Mouse (Mus musculus) heart, embryonic 16.5 days (tissue): ENCODE data around the gene Ly6g5c. TPM values are rescaled to one million over a fixed set of nuclear protein-coding genes. Genes with fewer than 3 reads are reported as not detected.

Experiments
- ATAC-seq: fragments of 200-750 bp; cut with Nextera tagmentation; replicated peaks from 2 replicates; pipeline ENCODE4 v1.8.0; 2017; ENCODE audit warnings: moderate number of reproducible peaks; ENCODE audit not compliant: insufficient read depth, low FRiP score; ENCODE audit errors: extremely low read depth
- H3K27ac ChIP-seq: fragments of 300-500 bp; sonication (generic); 2 replicates; pipeline ENCODE4 v1.5.1; 2014; ENCODE audit warnings: mild to moderate bottlenecking, low read length, control low read depth, moderate library complexity
- H3K27me3 ChIP-seq: fragments of 300-500 bp; sonication (generic); 2 replicates; pipeline ENCODE4 v1.6.1; 2014; ENCODE audit warnings: low read length, mixed read lengths; ENCODE audit not compliant: control insufficient read depth, insufficient read depth
- H3K36me3 ChIP-seq: fragments of 300-500 bp; sonication (generic); 2 replicates; pipeline ENCODE4 v1.6.1; 2014; ENCODE audit not compliant: control insufficient read depth, insufficient read depth
- H3K4me1 ChIP-seq: fragments of 300-500 bp; sonication (generic); 2 replicates; pipeline ENCODE4 v1.6.1; 2014; ENCODE audit warnings: low read length, mixed read lengths; ENCODE audit not compliant: control insufficient read depth, insufficient read depth
- H3K4me2 ChIP-seq: fragments of 300-500 bp; sonication (generic); 2 replicates; pipeline ENCODE4 v1.6.1; 2014; ENCODE audit warnings: low read depth, mild to moderate bottlenecking, control low read depth, low read length
- H3K4me3 ChIP-seq: fragments of 300-500 bp; sonication (generic); 2 replicates; pipeline ENCODE4 v1.5.1; 2014; ENCODE audit warnings: mild to moderate bottlenecking, control low read depth, low read length
- H3K9ac ChIP-seq: fragments of 300-500 bp; sonication (generic); 2 replicates; pipeline ENCODE4 v1.6.1; 2014; ENCODE audit warnings: low read length, control low read depth
- H3K9me3 ChIP-seq: fragments of 300-500 bp; sonication (generic); replicated peaks from 2 replicates; pipeline ENCODE4 v1.6.1; 2016; ENCODE audit warnings: low read length; ENCODE audit not compliant: control insufficient read depth
- WGBS: fragments of 180-500 bp; shearing (Covaris S2); extraction: QIAGEN DNeasy Blood & Tissue Kit; methylation state at CpG from one replicate; pipeline ENCODE4 v1.1.7; 2014; 5-methylcytosine and 5-hydroxymethylcytosine counted together
- polyA plus RNA-seq: library from polyadenylated mRNA; unstranded; fragments of >200 nt; fragmentation: Nextera tagmentation; extraction: Ambion mirVana; gene quantifications from 2 replicates; pipeline ENCODE4 v1.2.1, GENCODE M21; 2015

Gene Ly6g5c
- polyA plus RNA-seq, 1 experiment from 2014 or later = 0.72 TPM

GRCm38 (mm10) chr17:35128996-35129395, 20.9 kb downstream of the Ly6g5c start:
- Histone ChIP-seq H3K36me3 (no peaks in the 10 kb centered on the region), H3K27ac (no peak overlapping the region), H3K9ac (no peak overlapping the region), H3K27me3 (no peaks in the 10 kb centered on the region), H3K4me3 (no peak overlapping the region), H3K9me3 (no peaks in the 10 kb centered on the region), H3K4me2 (no peak overlapping the region), H3K4me1 (peaks cover 17% of the 10 kb centered on the region)
- no peak for ATAC-seq
- 60% methylated on average over 11 of the region's 11 CpGs for WGBS

DNA sequence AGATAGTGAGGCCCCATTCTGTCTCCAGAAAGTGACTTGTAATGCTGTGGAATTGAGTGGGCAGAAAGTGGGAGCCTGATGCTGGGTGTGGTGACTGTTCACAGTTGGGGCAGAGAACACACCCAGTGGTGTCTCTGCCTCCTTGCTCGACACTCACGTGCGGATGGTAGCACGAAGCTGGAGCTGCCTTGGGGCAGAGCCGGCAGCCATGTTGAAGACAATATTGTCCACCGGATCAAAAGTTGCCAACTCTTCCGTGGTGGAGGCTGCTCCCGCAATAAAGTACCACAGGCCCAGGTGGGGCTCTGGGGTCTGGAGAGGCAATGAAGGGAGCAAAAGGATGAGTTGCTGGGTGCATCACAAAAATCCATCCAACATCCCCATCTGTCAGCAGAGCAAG, 23.0 kb downstream of the Ly6g5c start:
- ATAC-seq = no peak
- Histone ChIP-seq H3K4me2 (no peak overlapping the region), H3K4me3 (no peak overlapping the region)

DNA sequence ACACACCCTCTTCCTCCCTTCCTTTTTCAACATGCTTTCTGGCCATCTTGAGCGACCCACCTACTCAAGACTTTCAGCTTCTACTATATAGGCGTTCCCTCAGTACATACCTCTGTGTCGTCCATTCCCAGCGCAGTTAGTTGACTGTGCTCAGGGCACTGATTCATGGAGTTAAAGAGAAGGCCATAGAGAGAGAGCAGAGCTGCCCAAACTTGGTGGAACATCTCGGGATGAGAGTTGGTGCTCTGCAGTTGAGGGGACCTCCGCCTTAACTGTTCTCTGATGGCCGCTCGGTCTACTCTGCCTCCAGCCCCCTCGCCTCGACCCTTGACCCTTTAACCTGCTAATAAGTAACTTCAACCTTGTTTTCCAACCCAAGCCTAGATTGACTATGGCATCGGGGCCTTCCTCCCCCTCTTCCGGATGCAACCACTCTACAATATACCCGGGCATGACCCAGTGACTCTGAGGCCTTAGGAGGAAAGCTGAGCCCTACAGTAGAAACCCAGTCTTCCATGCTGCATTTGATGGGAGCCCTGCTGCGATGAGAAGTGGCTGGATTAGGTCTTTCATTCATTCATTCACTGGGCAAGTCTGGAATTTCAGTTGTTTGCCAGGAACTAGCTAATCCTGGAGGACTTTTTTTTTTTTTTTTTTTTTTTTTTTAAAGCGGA, 23.6 kb downstream of the Ly6g5c start, which contains the start of gene Apom:
Gene Apom (minus strand): TSS at position 551 of the 674 bp plus-strand sequence.
- Histone ChIP-seq H3K4me3 (no peak within 1 kb of the TSS), H3K4me1 (peaks cover 18% of the 10 kb centered on the region), H3K4me2 (no peak within 1 kb of the TSS), H3K36me3 (no peaks in the 10 kb centered on the region), H3K27me3 (no peaks in the 10 kb centered on the region), H3K27ac (no peak within 1 kb of the TSS), H3K9ac (no peak within 1 kb of the TSS), H3K9me3 (no peaks in the 10 kb centered on the region)
- ATAC-seq = no peak
- WGBS = 82% methylated on average over 15 of the region's 15 CpGs

More for the DNA sequence above, 23.0 kb downstream of the Ly6g5c start:
- H3K9me3 ChIP-seq = no peaks in the 10 kb centered on the region
- H3K27ac ChIP-seq = no peak overlapping the region
- peaks cover 12% of the 10 kb centered on the region for H3K4me1 ChIP-seq
- H3K9ac ChIP-seq = no peak overlapping the region
- no peaks in the 10 kb centered on the region for H3K36me3 ChIP-seq
- 87% methylated on average over 8 of the region's 8 CpGs for WGBS
- H3K27me3 ChIP-seq = no peaks in the 10 kb centered on the region

DNA sequence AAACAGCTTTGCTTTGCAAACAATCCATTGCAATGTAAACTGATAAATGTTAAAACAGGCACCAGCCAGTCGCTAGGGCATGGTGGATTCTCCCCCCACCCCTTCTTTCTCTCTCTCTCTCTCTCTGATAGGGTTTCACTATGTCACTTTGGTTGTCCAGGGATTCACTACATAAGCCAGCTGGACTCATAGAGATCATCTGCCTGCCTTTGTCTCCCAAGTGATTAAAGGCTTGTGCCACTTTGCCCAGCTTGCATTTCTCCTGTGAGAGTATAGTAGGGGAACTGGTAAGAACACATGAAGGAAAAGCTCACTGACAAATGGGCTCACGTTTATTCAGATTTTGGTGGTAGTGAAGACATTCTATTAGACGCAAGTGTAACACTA, 24.1 kb downstream of the Ly6g5c start:
- H3K36me3 ChIP-seq = no peaks in the 10 kb centered on the region
- ATAC-seq = no peak
- H3K9ac ChIP-seq = no peak overlapping the region
- H3K4me2 ChIP-seq = no peak overlapping the region
- H3K9me3 ChIP-seq = no peaks in the 10 kb centered on the region
- WGBS = 74% methylated on average over 3 of the region's 3 CpGs
- H3K4me1 ChIP-seq = peaks cover 19% of the 10 kb centered on the region
- no peak overlapping the region for H3K4me3 ChIP-seq
- no peak overlapping the region for H3K27ac ChIP-seq
- H3K27me3 ChIP-seq = no peaks in the 10 kb centered on the region

- peaks cover 16% of the 10 kb centered on the region for H3K4me1 ChIP-seq
- H3K4me2 ChIP-seq = no peak overlapping the region
- no peaks in the 10 kb centered on the region for H3K9me3 ChIP-seq
- no peak for ATAC-seq
- 96% methylated on average over 7 of the region's 7 CpGs for WGBS
- H3K36me3 ChIP-seq = peaks cover under 1% of the 10 kb centered on the region
- H3K27ac ChIP-seq = no peak overlapping the region
- H3K9ac ChIP-seq = no peak overlapping the region
- no peaks in the 10 kb centered on the region for H3K27me3 ChIP-seq
- H3K4me3 ChIP-seq = no peak overlapping the region
Measured at GRCm38 (mm10) chr17:35133517-35133916, 25.4 kb downstream of the Ly6g5c start.

GRCm38 (mm10) chr17:35134801-35135590, 26.9 kb downstream of the Ly6g5c start, which contains the start of gene Bag6:
Gene Bag6 (plus strand): TSS chr17:35135178.
- H3K4me1 ChIP-seq = peaks cover 16% of the 10 kb centered on the region
- H3K9ac ChIP-seq = peak within 1 kb of the TSS; percentile 90
- peaks cover 12% of the 10 kb centered on the region for H3K36me3 ChIP-seq
- peak within 1 kb of the TSS; percentile 86 for H3K4me3 ChIP-seq
- no peaks in the 10 kb centered on the region for H3K27me3 ChIP-seq
- H3K27ac ChIP-seq = peak within 1 kb of the TSS; percentile 97
- under 1% methylated on average over 66 of the region's 66 CpGs for WGBS
- peak; percentile 95 for ATAC-seq
- H3K4me2 ChIP-seq = peak within 1 kb of the TSS; percentile 92
- H3K9me3 ChIP-seq = no peaks in the 10 kb centered on the region

- Histone ChIP-seq H3K4me1 (peaks cover 16% of the 10 kb centered on the region), H3K36me3 (peaks cover 20% of the 10 kb centered on the region), H3K4me3 (peak overlapping the region; percentile 86), H3K4me2 (peak overlapping the region; percentile 92), H3K9me3 (no peaks in the 10 kb centered on the region), H3K27ac (peak overlapping the region; percentile 97), H3K9ac (peak overlapping the region; percentile 90), H3K27me3 (no peaks in the 10 kb centered on the region)
- ATAC-seq = peak; percentile 51
- WGBS = under 1% methylated on average over 43 of the region's 43 CpGs
Measured at GRCm38 (mm10) chr17:35135591-35136320, 27.7 kb downstream of the Ly6g5c start.

- Histone ChIP-seq H3K27ac (no peak overlapping the region), H3K9ac (no peak overlapping the region), H3K4me3 (no peak overlapping the region), H3K27me3 (no peaks in the 10 kb centered on the region), H3K9me3 (no peaks in the 10 kb centered on the region), H3K36me3 (peaks cover 54% of the 10 kb centered on the region), H3K4me1 (peaks cover 16% of the 10 kb centered on the region), H3K4me2 (no peak overlapping the region)
- 94% methylated on average over 3 of the region's 3 CpGs for WGBS
- no peak for ATAC-seq
Measured at GRCm38 (mm10) chr17:35139269-35139668, 31.2 kb downstream of the Ly6g5c start.
